Mouse (Mus musculus) kidney, embryonic 14.5 days (tissue): ENCODE results near the gene Lpcat3. TPM values are rescaled to one million over a fixed set of nuclear protein-coding genes. Genes with fewer than 3 reads are reported as not detected.

ENCODE experiments used
- ATAC-seq: fragments of 200-750 bp; cut with Nextera tagmentation; 2 replicates; pipeline ENCODE4 v1.8.0; 2017; ENCODE audit warnings: moderate number of reproducible peaks, mild to moderate bottlenecking, moderate TSS enrichment, moderate library complexity; ENCODE audit not compliant: low FRiP score, low TSS enrichment
- H3K27ac ChIP-seq: fragments of 300-500 bp; sonication (generic); 2 replicates; pipeline ENCODE4 v1.5.1; 2014; ENCODE audit warnings: low read depth, mild to moderate bottlenecking, low read length, moderate library complexity, mixed read lengths
- H3K27me3 ChIP-seq: fragments of 300-500 bp; sonication (generic); 2 replicates; pipeline ENCODE4 v1.6.1; 2014; ENCODE audit warnings: mild to moderate bottlenecking, low read length; ENCODE audit not compliant: control insufficient read depth, insufficient read depth
- H3K36me3 ChIP-seq: fragments of 300-500 bp; sonication (generic); 2 replicates; pipeline ENCODE4 v1.6.1; 2014; ENCODE audit warnings: low read length, mixed read lengths; ENCODE audit not compliant: control insufficient read depth, insufficient read depth
- H3K4me1 ChIP-seq: fragments of 300-500 bp; sonication (generic); 2 replicates; pipeline ENCODE4 v1.6.1; 2014; ENCODE audit warnings: low read length, mixed read lengths; ENCODE audit not compliant: control insufficient read depth, insufficient read depth
- H3K4me2 ChIP-seq: fragments of 300-500 bp; sonication (generic); replicated peaks from 2 replicates; pipeline ENCODE4 v1.6.1; 2014; ENCODE audit warnings: low read depth, mild to moderate bottlenecking, low read length
- H3K4me3 ChIP-seq: fragments of 300-500 bp; sonication (generic); 2 replicates; pipeline ENCODE4 v1.5.1; 2014; ENCODE audit warnings: mild to moderate bottlenecking, low read length
- H3K9ac ChIP-seq: fragments of 300-500 bp; sonication (generic); 2 replicates; pipeline ENCODE4 v1.6.1; 2014; ENCODE audit warnings: low read depth, mild to moderate bottlenecking, low read length, moderate library complexity
- H3K9me3 ChIP-seq: fragments of 300-500 bp; sonication (generic); 2 replicates; pipeline ENCODE4 v1.6.1; 2016; ENCODE audit warnings: low read length; ENCODE audit not compliant: control insufficient read depth
- WGBS: fragments of 180-500 bp; shearing (Covaris S2); extraction: QIAGEN DNeasy Blood & Tissue Kit; methylation state at CpG from one replicate; pipeline ENCODE4 v1.1.7; 2014; 5-methylcytosine and 5-hydroxymethylcytosine counted together
- polyA plus RNA-seq: library from polyadenylated mRNA; unstranded; fragments of >200 nt; fragmentation: Nextera tagmentation; extraction: Ambion mirVana; gene quantifications from 2 replicates; pipeline ENCODE4 v1.2.1, GENCODE M21; 2014

Gene Lpcat3
- polyA plus RNA-seq, 1 experiment from 2014 or later, result 67.3 TPM

DNA sequence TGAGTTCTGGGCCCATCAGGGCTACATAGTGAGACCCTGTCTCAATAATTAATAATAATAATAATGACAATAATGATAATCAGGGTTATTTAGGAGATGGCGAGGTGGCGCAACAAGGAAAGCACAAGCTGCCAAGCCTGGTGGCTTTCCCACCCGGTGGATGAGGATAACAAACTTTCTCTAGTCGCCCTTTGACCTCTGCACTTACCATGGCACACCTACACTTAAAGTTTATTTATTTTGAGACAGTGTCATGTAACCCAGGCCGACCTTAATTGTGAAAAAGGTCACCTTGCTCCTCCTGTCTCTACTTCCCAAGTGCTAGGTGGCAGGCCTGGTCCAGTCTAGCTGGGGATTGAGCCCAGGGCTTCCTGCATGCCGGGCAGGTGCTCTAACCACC lies 35.9 kb downstream of the Lpcat3 start:
- Histone ChIP-seq H3K9me3 (no peaks in the 10 kb centered on the region), H3K27ac (no peak overlapping the region), H3K27me3 (no peaks in the 10 kb centered on the region), H3K4me3 (no peak overlapping the region), H3K4me1 (peaks cover 16% of the 10 kb centered on the region; the same call in 1 of the 2 replicates), H3K4me2 (no peak overlapping the region), H3K36me3 (peaks cover 48% of the 10 kb centered on the region), H3K9ac (no peak overlapping the region)
- WGBS, result 68% methylated on average over 6 of the region's 6 CpGs
- no peak for ATAC-seq

GRCm38 (mm10) chr6:124699366-124699765 lies 36.5 kb downstream of the Lpcat3 start:
- Histone ChIP-seq H3K9ac (no peak overlapping the region), H3K36me3 (peaks cover 55% of the 10 kb centered on the region)
- WGBS, result 83% methylated on average over 4 of the region's 4 CpGs

DNA sequence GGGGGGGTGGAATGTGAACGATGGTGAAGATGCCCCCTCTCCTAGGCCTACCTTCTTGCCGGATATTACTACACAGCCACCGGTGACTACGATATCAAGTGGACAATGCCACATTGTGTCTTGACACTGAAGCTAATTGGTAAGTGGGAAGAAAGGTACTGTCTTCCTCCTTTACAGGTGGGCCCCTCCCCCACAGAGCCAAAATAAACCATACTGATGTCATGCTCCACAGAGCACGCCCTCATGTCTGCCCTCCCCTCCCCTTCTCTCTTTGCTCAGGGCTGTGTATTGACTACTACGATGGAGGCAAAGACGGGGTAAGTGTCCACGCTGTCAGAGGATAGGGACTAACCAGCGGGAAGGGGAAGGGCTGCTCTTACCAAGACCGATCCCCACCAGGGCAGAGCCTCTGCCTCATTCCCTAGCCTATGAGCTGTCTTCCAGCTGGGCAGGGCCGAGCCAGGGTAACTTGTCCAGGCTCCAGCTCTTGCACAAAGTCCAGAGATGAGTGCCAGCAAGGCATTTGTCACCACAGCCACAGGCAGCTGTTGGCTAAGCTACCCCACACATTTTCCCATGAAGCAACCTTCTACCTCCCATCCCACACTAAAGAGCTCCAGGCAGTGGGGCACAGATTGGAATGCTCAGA lies 37.3 kb downstream of the Lpcat3 start:
- H3K9me3 ChIP-seq, result no peaks in the 10 kb centered on the region
- no peak overlapping the region for H3K27ac ChIP-seq
- no peak overlapping the region for H3K4me3 ChIP-seq
- peaks cover 7% of the 10 kb centered on the region; the same call in 1 of the 2 replicates for H3K4me1 ChIP-seq
- WGBS, result 75% methylated on average over 11 of the region's 11 CpGs
- H3K27me3 ChIP-seq, result no peaks in the 10 kb centered on the region
- H3K9ac ChIP-seq, result no peak overlapping the region
- peaks cover 62% of the 10 kb centered on the region for H3K36me3 ChIP-seq
- ATAC-seq, result no peak; the same call in 1 of the 2 replicates
- no peak overlapping the region for H3K4me2 ChIP-seq

More at GRCm38 (mm10) chr6:124699366-124699765, 36.5 kb downstream of the Lpcat3 start:
- Histone ChIP-seq H3K9me3 (no peaks in the 10 kb centered on the region), H3K4me1 (peaks cover 10% of the 10 kb centered on the region; the same call in 1 of the 2 replicates), H3K27ac (no peak overlapping the region), H3K27me3 (no peaks in the 10 kb centered on the region), H3K4me3 (no peak overlapping the region), H3K4me2 (no peak overlapping the region)
- ATAC-seq, result no peak

DNA sequence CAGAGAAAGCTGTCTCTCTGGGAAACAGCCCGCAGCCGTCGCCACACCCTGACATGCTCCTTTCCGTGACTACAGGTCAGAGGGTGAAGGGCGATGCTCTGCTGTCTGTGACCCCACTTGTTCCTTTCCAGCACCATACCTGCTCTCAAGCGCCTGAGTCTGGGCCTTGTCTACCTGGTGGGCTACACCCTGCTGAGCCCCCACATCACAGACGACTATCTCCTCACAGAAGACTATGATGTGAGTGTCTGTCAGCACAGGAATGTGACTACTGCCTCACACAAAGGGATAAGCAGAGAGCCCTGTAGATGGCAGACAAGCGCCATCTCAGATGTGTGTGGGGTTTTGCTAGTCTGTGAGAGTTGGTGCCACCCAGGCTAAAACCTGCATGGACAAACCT lies 38.5 kb downstream of the Lpcat3 start:
- no peaks in the 10 kb centered on the region for H3K27me3 ChIP-seq
- no peak overlapping the region for H3K4me2 ChIP-seq
- H3K9ac ChIP-seq, result no peak overlapping the region
- peaks cover 7% of the 10 kb centered on the region; the same call in 1 of the 2 replicates for H3K4me1 ChIP-seq
- 86% methylated on average over 8 of the region's 8 CpGs for WGBS
- no peak for ATAC-seq
- no peaks in the 10 kb centered on the region for H3K9me3 ChIP-seq
- H3K36me3 ChIP-seq, result peaks cover 74% of the 10 kb centered on the region
- no peak overlapping the region for H3K4me3 ChIP-seq
- H3K27ac ChIP-seq, result no peak overlapping the region

- Histone ChIP-seq H3K9me3 (no peaks in the 10 kb centered on the region), H3K4me3 (no peak overlapping the region), H3K4me1 (peaks cover 7% of the 10 kb centered on the region; the same call in 1 of the 2 replicates), H3K4me2 (no peak overlapping the region), H3K9ac (no peak overlapping the region), H3K27ac (no peak overlapping the region), H3K27me3 (no peaks in the 10 kb centered on the region), H3K36me3 (peaks cover 76% of the 10 kb centered on the region)
- no peak; the same call in 1 of the 2 replicates for ATAC-seq
- 94% methylated on average over 17 of the region's 17 CpGs for WGBS
These were observed 39.4 kb downstream of the Lpcat3 start for GRCm38 (mm10) chr6:124702102-124702783.

DNA sequence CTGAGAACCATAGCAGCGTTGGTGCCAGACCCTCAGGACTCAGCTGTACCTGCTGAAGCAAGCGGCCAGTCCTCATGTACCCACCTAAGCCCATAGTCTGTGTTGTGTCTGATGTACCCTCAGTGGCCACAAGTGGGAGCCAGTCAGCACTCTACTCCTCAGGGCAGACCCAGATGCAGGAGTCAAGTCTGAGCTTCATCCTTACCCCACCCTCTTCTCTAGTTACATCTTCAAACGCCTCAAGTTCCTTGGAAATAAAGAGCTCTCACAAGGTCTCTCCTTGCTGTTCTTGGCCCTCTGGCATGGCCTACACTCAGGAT lies 39.9 kb downstream of the Lpcat3 start:
- Histone ChIP-seq H3K9me3 (no peaks in the 10 kb centered on the region), H3K4me2 (no peak overlapping the region), H3K4me3 (no peak overlapping the region), H3K36me3 (peaks cover 81% of the 10 kb centered on the region), H3K4me1 (peaks cover 7% of the 10 kb centered on the region; the same call in 1 of the 2 replicates), H3K27me3 (no peaks in the 10 kb centered on the region), H3K9ac (no peak overlapping the region), H3K27ac (no peak overlapping the region)
- peak; percentile 74 for ATAC-seq
- 50% methylated on average over 3 of the region's 3 CpGs for WGBS

- Histone ChIP-seq H3K4me3 (no peak overlapping the region), H3K4me1 (peaks cover 7% of the 10 kb centered on the region; the same call in 1 of the 2 replicates), H3K4me2 (no peak overlapping the region), H3K27me3 (no peaks in the 10 kb centered on the region), H3K36me3 (peaks cover 86% of the 10 kb centered on the region), H3K27ac (no peak overlapping the region), H3K9ac (no peak overlapping the region), H3K9me3 (no peaks in the 10 kb centered on the region)
- 79% methylated on average over 7 of the region's 7 CpGs for WGBS
- no peak for ATAC-seq
These were observed 41.0 kb downstream of the Lpcat3 start for GRCm38 (mm10) chr6:124703789-124704188.

- H3K27ac ChIP-seq, result no peak overlapping the region
- H3K4me2 ChIP-seq, result no peak overlapping the region
- H3K9ac ChIP-seq, result no peak overlapping the region
- ATAC-seq, result no peak
- H3K4me1 ChIP-seq, result peaks cover 9% of the 10 kb centered on the region; the same call in 1 of the 2 replicates
- H3K27me3 ChIP-seq, result no peaks in the 10 kb centered on the region
- WGBS, result 94% methylated on average over 2 of the region's 2 CpGs
- H3K36me3 ChIP-seq, result peaks cover 85% of the 10 kb centered on the region
- H3K9me3 ChIP-seq, result no peaks in the 10 kb centered on the region
- H3K4me3 ChIP-seq, result no peak overlapping the region
These were observed 41.6 kb downstream of the Lpcat3 start for GRCm38 (mm10) chr6:124704417-124704816.

DNA sequence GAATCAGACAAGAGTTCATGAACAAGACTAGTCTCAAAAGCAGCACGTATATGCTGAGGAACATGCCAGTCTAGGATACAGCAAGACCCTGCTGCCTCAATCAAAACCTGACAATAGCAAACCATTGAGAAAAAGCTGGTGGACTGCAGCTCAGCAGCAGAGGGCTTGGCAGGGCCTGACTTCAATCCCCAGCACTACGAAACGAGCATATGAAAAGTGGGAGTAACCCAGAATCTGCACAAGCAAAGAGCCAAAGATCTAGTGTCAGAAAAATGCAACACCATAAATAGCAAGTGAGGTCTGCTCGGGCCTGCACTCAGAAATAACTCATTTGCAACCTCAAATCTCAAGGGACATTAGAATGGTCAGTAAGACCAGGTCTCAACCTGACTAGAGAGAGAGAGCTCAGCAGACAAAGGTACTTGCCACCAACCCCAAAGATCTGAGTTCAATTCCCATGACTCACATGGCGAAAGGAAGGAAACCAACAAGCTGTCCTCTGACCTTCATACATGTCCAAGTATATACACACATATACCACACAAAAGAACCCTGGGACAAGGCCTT lies 43.3 kb downstream of the Lpcat3 start:
- Histone ChIP-seq H3K36me3 (peaks cover 75% of the 10 kb centered on the region), H3K27ac (no peak overlapping the region), H3K27me3 (no peaks in the 10 kb centered on the region), H3K4me3 (no peak overlapping the region), H3K4me1 (peaks cover 12% of the 10 kb centered on the region; the same call in 1 of the 2 replicates), H3K9ac (no peak overlapping the region), H3K9me3 (no peaks in the 10 kb centered on the region), H3K4me2 (no peak overlapping the region)
- 83% methylated on average over 5 of the region's 5 CpGs for WGBS
- no peak for ATAC-seq
